Mouse (Mus musculus) large intestine, adult 2 months (tissue): Measurements from ENCODE around the gene Aff2. TPM values are rescaled to one million over a fixed set of nuclear protein-coding genes. Genes with fewer than 3 reads are reported as not detected.

Experiments used
- DNase-seq: peaks from one replicate; pipeline ENCODE4 v3.0.0-alpha.2; 2012; ENCODE audit warnings: low read depth, low spot score
- WGBS: fragments of 180-500 bp; shearing (Covaris S2); methylation state at CpG from one replicate; pipeline ENCODE4 v1.1.7; 2018; 5-methylcytosine and 5-hydroxymethylcytosine counted together
- polyA plus RNA-seq: library from polyadenylated mRNA; depleted of rRNA; stranded (reverse); fragments of >200 nt; gene quantifications from 2 replicates; pipeline ENCODE4 v1.2.3, GENCODE M21; 2012; rRNA removed

Aff2 gene
- polyA plus RNA-seq, result 0.07 TPM in 1 of 2 replicates, not detected in the other

DNA sequence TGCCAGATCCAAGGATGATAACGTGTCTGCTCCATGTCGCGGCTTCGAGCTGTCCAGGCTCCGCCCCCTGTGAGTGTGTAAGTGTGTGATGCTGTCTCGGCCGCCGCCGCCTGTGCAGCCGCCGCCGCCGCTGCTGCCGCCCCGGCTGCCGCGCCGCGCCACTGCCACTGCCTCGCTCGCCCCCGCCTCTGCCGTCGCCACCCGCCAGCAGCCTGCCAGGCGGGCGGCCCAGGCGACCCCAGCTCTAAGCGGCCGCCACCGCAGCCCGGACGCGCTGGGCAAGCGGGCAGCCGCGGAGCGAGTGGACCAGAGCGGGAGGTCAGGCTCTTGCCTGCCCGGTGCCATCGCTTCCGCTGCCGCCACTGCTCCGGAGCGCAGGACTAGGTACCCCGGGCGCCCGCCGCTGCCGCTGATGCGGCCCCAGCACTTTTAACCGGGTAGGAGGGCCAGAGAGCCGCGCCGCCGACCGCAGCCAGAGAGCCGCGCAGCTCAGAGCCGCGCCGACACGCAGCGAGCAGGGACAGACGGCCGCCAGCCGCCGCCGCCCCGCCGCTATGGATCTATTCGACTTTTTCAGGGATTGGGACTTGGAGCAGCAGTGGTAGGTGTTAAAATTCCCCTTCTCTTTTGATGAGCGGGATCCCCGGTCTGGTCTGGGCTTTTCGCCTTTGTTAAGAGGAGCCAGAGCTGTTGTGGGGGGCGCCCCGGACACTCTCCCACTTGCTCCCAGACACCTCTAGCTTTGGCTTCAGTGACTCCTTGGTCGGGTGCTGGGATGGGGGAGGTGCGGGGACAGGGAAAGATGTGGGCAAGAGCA lies at the start of gene Aff2:
Gene Aff2 (plus strand): TSS at position 57 of the 817 bp plus-strand sequence.
- WGBS, result 16% methylated on average over 78 of the region's 79 CpGs

DNA sequence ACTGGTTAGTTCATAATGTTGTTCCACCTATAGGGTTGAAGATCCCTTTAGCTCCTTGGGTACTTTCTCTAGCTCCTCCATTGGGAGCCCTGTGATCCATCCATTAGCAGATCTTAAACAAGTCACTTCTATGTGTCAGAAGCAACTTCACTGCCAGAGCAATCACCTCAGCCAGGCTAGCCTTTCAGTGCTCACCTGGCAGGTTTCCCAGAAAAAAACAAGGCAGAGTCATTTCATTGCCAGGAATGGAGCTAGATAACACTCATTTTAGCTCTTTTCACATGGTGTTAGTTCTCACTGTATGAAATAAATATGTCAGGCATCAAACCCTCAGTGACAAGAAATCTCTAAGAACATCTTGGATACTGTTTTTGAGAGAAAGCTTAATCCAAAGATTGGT lies 22.8 kb upstream of the Aff2 start:
- DNase-seq, result no peak

More for the DNA sequence above, at the start of gene Aff2:
- no peak for DNase-seq

DNA sequence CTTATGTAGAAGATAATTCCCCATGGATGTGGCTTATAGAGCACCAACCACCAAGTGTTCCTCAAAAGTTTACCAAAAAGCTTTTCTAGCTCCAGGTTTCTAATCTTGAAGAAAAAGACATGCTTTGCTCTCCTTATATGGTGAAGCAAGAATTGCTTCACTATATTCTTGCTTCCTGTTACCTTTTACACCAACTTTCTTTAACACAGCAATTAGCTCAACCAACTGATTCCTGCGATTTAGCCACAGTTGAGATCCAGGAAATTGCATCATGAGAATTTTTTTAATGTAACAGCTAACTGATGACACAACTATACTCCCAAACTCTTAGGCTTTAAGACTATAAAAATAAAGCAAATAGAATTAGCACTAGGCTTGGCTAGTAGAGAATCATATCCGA lies 4.5 kb upstream of the Aff2 start:
- WGBS, result 51% methylated on average over 2 of the region's 2 CpGs
- DNase-seq, result no peak

DNA sequence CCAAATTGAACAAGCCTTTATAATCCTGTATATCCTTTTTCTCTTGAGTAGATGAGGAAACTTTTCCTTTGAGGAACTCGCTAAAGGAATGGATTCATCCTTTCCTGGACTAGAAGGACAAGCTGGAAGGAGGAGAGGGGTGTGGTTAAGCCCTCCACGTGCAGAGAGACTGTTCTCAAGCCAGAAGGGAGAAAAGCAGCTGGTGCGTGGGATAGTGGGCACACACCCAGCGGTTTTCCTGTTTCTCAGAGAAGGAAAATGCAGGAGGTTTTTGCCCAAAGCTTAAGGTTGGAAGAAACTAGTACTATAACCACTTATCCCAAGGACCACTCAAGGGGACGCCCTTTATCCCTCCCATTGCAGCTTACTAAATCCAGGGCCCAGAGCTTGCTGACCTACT lies 734 bp upstream of the Aff2 start:
- 24% methylated on average over 5 of the region's 5 CpGs for WGBS
- DNase-seq, result no peak

DNA sequence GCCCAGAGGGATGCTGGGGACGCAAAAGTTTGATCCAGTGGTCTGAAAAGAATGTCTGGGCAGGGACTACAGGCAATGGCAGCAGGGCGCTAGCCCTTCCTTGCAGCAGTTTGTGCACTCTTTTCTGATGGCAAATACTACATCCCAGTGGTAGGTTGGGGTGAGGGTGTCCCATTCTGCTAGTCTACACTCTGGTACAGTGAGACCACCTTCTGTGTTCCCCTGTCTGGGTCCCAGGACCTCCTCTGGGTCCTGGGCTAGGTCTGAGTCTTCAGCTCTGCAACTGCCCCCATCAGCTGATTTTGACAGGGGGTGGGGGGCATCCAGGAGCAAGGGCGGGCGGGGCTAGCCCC lies 233 bp upstream of the Aff2 start:
- WGBS, result 27% methylated on average over 4 of the region's 4 CpGs
- DNase-seq, result no peak

DNA sequence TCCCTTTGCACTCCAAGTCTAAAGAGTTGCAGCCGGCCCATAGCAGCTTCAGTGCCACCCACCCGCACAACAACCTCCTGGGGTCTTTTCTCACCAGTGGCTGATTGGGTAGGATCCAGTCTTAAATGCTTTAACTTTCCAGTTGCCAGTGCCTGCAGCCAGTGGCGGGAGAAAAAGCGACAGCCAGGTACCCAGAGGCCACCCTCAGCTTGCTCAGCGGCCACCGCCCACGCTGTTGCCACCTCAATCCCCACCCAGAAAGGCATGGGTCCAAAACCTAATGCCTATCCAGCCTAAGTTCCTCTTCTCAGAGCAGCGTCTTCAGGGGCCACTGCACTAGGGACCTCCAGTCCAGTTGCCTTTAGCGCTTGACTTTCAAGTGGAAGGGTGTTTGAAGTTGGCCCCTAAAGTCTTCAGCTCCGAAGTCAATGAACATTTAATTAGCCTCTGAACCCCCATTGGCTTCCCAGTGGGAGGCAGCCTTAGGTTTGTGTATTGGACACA lies 1.0 kb downstream of the Aff2 start:
- WGBS, result 15% methylated on average over 10 of the region's 10 CpGs
- DNase-seq, result no peak

DNA sequence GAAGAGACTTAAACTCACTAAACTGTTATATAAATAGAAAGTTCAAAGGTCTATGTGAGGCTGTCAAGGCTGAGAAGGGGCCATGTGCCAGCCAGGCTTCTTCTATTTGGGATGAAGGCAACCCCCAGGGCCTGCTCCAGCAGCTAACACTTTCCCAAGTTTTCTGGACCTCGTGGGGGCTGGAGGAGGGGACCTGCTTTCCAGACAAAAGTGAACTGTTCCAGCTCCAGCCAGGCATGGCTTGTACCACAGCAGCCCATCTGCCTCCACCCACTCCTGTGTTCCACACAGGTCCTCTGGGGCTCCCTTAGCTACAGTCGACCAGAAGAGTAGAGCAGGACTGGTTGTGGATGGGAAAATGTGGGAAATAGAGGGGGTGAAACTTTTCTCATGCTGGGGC lies 4.1 kb downstream of the Aff2 start:
- WGBS, result 4% methylated on average over 2 of the region's 2 CpGs

DNA sequence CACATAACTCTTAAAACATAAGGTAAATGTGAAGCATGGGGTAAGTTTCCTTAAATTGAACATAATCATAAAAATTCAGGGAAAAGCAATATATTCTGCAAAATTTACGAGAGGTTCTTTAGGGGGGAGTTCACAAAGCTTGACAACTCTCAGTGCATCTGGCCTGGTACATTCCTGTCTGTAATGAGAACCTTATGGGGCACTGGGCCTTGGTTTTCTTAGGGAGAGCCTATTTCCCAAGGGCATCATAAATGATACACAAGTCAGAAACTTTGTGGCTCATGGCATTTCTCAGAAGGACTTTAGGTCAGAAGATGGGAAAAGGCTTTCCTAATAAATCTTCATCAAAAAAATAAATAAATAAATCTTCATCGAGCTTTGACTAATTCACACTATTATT lies 13.2 kb downstream of the Aff2 start:
- 55% methylated on average over 2 of the region's 2 CpGs for WGBS
- no peak for DNase-seq

More for the DNA sequence above, 4.1 kb downstream of the Aff2 start:
- no peak for DNase-seq

DNA sequence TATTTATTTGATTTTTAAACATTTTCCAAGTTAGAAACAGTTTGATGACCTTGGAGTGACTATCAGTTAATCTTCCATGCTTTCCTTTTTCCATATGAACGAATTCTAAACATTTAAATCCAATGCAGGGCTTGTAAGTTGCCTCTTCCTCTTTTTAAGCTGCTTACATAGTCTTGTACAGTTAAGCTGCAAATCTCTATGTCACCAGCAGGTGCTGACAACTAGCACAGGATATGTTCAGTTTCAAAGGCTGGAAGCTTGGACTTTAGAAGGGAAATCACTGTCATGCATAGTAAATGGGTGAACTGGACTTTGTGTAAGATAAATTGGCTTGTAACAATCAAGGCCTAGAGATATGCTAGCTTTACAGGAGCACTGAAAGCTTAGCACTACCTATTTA lies 29.6 kb downstream of the Aff2 start:
- WGBS, result 31% methylated on average over 1 of the region's 1 CpGs
- no peak for DNase-seq

DNA sequence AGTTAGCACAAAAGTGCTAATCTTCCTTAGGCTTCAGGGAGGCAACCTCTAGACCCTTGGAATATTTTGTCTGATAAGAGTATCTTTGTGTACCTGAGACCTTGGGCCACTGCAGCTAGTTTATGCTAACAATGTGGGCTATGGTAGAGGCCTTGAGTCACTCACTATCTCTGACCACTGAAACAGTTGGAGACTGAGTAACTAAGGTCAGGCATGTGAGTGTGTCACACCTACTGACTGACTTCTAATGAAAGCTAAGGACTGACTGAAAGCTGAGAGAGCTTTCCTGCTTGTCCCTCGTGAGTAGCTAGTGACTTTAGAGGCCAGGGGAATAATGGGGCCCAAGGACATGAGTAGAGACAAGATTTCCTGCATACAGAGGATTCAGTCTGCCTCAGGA lies 54.9 kb downstream of the Aff2 start:
- DNase-seq, result no peak
- 39% methylated on average over 1 of the region's 1 CpGs for WGBS

DNA sequence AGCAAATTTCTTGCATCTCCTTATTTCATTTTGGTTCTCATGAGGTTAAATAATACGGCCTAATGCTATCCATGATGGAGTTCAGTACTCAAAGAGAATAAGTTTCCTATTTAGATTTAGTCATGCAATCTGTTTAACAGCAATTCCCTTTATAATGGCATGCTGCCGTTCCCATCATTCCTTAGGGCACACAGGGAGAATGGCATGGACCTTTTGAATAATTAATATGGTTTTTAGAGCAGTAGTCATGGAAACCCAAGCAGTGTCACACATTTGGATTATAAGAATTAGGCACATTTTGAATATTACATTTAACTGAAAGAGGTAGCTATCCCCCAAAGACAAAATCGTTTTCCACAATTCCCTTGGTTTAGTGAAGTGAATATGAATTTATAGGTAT lies 78.3 kb downstream of the Aff2 start:
- no peak for DNase-seq
- WGBS, result 76% methylated on average over 3 of the region's 3 CpGs

DNA sequence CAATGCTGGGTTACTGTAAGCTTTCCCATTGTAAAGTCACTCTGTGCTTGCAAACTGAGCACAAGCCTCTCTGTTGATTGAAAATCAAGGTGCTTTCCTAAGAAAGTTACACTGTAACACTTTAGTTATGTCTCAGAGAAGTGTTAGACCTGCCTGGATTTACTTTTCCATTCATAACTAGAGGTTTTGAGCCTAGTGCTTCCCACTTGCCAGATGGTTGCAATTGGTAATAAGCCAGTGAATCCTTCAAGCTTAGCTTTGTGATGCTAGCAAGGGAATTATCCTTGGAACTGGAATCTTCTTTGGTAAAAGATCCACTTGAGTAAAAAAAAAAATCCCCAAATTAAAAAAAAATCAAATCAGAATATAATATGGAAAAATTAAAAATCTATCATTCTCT lies 81.8 kb downstream of the Aff2 start:
- DNase-seq, result no peak

DNA sequence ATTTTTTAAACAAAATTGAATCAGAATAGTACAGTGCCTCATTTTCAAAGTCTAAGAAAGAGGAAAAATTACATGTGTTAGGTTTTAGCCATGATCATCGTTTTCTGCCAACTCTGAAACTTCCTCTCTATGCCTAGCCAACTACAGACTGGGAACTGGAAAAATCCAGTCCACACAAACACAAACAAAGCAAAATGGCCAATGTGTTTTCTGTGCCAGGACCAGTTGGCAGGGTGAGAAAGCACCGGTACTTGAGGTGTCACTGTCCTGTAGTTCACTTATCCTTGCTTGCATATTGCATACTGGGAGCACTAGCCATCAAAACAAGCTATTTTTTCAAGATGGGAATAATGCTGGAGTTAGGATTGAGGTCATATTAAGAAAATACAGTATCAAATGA lies 100.8 kb downstream of the Aff2 start:
- WGBS, result 79% methylated on average over 2 of the region's 2 CpGs
- no peak for DNase-seq

DNA sequence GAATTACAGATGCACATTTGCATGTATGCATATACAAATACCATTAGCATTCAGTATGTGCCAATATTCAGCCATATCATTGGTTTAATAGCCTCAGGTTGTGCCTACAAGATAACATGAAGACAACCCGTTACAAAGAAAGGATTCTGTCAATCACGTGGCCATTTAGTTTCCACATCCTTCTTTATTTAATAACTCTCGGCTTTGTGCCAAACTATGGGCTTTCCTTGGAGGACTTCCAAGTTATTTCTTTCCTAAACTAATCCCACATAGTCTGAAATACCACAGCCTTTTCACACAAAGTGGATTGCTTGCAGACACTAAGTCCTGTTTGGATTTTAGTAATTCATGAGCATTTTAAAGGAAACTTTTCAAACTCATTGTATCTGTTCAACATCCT lies 142.0 kb downstream of the Aff2 start:
- 37% methylated on average over 3 of the region's 3 CpGs for WGBS
- no peak for DNase-seq

DNA sequence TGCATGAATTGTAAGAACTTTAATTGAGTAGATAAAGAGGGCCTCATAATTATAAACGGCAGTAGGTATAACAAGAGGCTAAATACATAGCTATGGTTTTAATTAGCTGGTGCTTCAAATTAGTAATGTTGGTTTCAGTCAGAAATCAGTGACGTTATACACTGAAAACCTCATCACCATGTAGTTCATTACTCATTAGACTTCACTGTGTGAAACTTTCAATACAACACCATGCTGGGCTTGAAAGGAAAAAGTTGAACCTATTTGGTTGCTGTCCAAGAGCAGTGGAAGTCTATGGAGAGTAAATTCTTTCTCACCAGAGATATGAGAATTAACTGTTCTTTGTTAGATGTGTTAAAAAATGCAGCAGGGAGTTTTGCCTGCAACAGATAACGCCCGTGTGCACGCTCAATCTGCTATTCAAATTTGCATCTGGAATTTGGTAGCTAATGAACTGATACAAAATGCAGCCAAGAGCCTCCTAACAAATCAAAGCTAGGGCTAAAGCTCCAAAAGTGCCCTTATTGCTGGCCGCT lies 158.0 kb downstream of the Aff2 start:
- WGBS, result 81% methylated on average over 6 of the region's 6 CpGs

DNA sequence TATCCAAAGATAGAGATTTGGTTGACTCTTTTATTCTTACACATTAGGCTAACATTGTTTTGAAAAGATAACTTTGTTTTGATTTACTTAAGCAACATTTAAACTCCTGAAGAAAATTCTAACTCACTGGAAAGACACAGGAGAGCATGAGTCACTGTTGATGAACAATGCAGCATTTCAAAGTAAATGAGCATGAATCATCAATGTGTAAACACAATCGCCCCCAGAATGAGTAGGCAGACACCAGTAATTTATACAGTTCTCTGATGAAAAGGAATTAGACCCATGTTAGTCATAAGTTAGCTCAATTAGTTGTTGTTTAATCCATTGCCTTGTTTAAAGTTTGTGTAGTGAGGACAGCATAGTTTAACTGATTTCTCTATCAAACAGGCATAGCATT lies 180.7 kb downstream of the Aff2 start:
- 31% methylated on average over 1 of the region's 1 CpGs for WGBS
- DNase-seq, result no peak

More for the DNA sequence above, 158.0 kb downstream of the Aff2 start:
- no peak for DNase-seq

DNA sequence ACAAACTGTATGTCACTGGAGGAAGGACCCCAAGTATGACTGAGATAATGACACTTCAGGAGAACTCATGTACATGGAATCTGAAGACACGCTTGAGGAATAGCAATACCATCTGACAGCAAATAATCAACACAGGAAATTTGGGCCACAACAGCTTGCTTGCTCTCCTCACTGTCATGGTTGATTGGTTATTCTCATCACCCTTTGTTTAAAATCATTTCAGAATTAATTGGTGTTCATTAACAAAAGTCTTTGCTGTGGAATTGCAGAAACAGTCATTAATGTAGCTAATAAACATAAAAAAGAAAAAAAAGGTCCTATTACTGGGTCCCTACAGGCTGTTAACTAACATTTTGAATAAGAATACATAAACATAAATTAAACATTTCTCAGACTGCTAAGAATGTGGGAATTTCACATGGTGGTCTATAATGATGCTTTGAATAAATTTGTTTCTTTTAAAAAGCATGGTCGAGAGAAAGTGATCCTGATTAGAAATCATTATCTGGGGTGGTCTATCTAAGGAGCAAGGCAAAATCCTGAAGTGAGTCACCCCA lies 219.9 kb downstream of the Aff2 start:
- no peak for DNase-seq
- WGBS, result 93% methylated on average over 2 of the region's 2 CpGs

DNA sequence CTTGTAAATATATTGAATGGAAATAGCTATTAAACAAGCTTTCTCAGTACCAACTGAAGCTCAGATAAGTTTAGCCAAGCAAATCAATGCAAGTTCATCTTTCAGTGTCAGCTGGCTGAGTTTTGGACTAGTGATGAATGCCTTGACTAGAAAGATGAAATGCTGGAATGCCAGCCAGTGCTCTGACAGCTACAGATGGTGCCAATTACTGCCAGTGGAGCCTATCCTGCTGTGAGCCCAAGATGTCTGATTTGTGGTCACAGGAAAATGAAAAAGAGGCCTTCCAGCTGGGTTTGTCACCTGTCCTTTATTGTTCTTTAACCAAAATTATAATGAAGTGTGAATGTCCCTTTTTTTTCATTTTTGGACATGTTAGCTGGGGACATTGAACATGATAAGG lies 248.7 kb downstream of the Aff2 start:
- no peak for DNase-seq

DNA sequence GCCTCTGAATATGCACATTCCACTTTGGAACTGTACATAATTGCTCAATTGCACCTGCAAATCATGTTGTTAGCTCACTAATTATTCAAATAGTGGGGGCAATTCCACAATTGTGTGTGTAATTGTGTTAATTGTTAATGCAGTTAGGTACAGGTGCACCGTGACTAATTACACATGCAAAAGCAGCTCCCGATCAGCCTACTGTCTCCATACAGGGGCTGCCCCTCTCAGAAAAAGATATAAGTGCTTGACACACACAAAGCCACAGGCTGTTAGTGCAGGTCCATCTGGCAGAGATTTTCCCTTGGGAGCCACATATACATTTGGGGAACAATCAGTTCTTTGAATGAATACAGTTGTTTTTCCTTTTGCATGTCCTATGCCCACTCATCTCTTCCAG lies 302.9 kb downstream of the Aff2 start:
- 89% methylated on average over 2 of the region's 2 CpGs for WGBS
- no peak for DNase-seq

DNA sequence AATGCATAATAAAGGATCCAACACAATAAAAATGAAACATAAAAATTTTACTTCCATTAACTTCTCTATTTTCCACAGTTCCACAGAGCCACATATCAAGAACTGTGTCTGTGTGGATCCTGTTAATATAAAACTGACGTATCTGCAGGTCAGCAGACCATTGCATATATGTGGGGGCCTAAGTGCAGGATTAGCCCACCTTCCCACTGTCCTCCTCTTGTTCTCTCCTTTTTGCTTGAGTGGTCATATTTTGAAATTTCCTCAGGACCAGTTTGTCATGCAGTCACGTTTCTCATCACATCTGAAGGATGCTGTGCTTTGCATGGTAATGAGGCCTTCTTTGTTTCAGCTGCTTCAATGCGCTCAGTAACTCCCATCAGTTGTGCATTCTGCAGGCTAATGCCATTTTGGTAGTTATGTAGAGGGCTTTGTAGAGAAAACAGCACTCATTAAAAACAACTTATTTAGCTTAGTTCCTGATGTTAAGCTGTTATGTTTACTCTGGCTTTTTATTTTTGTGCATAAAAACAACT lies 306.1 kb downstream of the Aff2 start:
- WGBS, result 68% methylated on average over 3 of the region's 3 CpGs
- no peak for DNase-seq

DNA sequence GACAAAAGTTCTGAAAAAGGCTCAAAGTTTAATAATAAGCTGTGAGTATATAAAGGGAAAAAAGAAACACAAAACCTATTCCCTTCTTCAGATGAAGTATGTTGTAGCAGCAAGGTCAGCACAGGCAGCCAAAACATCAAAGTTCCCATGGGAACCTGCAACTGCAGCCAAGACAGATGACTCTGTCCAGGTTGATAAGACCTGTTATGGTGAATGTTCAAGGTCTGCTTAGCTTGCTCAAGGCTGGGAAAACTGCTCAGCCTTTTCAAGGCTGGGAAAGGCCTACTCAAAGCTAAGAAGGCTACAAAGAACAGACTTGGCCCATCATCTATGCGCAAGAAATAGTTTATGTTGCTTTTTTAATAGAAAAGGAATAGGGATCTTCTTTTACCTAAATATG lies 315.6 kb downstream of the Aff2 start:
- DNase-seq, result no peak
- WGBS, result 96% methylated on average over 1 of the region's 1 CpGs
